Mouse (Mus musculus): ENCODE measurements around the gene Scube3.
"Not testable (repeated sequence)": the region's sequence is repeated elsewhere in the genome, so short reads cannot be mapped to it uniquely, and the experiment has no call there.

Scube3 gene

GRCm38 (mm10) chr17:28180331-28180730 lies 38.4 kb downstream of the Scube3 start:
- no peak for DNase-seq

- DNase-seq = no peak
Measured at GRCm38 (mm10) chr17:28180783-28181544, 39.0 kb downstream of the Scube3 start.

GRCm38 (mm10) chr17:28184971-28185638 lies 43.2 kb downstream of the Scube3 start:
- DNase-seq = peak; percentile 71 to 76

GRCm38 (mm10) chr17:28188313-28188712 lies 46.4 kb downstream of the Scube3 start:
- no peak for DNase-seq

GRCm38 (mm10) chr17:28192754-28193153 lies 50.8 kb downstream of the Scube3 start:
- DNase-seq = no peak

GRCm38 (mm10) chr17:28193559-28193958 lies 51.6 kb downstream of the Scube3 start:
- no peak for DNase-seq

- no peak for DNase-seq
Measured at GRCm38 (mm10) chr17:28195033-28195432, 53.1 kb downstream of the Scube3 start.

GRCm38 (mm10) chr17:28197646-28198045 lies 55.7 kb downstream of the Scube3 start:
- DNase-seq = no peak

GRCm38 (mm10) chr17:28201982-28202381 lies 60.0 kb downstream of the Scube3 start:
- DNase-seq = no peak

- DNase-seq = peak; percentile 72 to 80
Measured at GRCm38 (mm10) chr17:28204052-28204720, 62.2 kb downstream of the Scube3 start.

DNA sequence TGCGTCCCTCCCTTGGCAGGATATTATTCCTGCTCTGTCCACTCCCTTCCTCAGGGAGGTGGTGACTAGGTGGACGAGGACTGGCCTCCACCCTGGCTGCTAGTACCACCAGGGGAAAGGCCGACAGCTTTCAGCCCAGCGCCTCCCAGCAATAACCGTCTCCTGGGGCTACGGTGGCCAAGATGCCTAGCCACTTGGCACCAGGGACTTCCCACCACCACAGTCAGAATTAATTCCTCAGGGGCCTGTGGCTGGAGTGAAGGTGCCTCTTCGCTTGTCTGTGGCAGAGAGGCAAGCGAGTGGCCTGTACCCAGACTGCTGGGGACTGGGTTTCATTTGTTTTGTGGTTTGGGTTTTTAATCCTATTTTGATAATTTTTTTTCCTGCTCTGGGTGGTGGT lies 63.5 kb downstream of the Scube3 start:
- DNase-seq = no peak

GRCm38 (mm10) chr17:28207092-28207491 lies 65.2 kb downstream of the Scube3 start:
- DNase-seq = no peak

- DNase-seq = peak; percentile 67 to 68
Measured at GRCm38 (mm10) chr17:28207591-28208313, 65.8 kb downstream of the Scube3 start, which contains the start of gene Def6. Def6 (plus strand) TSS chr17:28207778.

GRCm38 (mm10) chr17:28208314-28208612 lies 66.3 kb downstream of the Scube3 start:
- DNase-seq = no peak

DNA sequence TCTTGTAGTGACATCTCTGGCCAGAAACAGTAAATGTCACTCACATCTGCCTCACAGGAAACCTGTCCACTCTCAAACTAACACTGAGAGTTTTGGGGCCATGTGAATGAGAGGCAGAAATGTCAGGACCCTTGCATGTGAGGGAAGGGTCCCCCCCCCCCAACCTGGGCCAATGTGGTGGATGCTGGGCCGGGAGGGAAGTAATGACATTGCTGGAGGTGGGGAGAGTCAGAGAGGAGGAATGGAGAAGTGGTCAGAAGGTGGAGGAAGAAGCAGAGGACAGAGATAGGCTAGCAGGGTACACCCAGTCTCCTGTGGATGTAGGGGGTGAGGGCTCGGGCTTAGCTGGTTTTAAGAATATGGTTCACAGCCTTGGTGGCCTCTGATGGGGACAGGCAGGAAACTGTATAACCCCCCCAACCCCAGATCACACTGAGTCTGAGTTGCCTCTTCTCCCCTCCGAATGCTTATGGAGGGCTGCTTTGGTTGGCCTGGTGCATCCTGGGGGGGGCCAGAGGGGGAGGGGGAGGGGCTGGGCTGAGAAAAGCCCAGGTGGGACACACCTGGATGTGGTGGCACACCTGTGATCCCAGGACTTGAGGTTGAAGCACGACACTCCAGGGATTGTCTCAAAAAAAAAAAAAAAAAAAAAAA lies 67.6 kb downstream of the Scube3 start:
- no peak for DNase-seq

- no peak for DNase-seq
Measured at GRCm38 (mm10) chr17:28211921-28212341, 70.0 kb downstream of the Scube3 start.

DNA sequence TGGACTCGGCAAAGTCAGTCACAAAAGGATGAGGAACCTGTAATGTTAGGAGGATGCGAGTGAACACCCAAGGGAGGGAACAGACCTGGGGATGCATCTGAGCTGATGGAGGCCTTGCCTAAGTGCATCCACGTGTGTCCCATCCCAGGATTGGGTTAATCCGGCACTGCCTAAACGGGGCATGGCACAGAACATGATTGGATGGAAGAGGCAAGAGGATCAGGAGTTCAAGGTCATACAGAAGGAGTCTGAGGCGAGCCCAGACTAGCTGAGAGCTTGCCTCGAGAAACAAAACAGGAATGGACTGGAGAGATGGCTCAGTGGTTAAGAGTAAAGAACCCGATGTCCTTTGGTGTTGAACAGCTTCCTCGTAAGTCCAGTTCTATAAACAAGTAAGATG lies 70.5 kb downstream of the Scube3 start:
- DNase-seq = no peak

DNA sequence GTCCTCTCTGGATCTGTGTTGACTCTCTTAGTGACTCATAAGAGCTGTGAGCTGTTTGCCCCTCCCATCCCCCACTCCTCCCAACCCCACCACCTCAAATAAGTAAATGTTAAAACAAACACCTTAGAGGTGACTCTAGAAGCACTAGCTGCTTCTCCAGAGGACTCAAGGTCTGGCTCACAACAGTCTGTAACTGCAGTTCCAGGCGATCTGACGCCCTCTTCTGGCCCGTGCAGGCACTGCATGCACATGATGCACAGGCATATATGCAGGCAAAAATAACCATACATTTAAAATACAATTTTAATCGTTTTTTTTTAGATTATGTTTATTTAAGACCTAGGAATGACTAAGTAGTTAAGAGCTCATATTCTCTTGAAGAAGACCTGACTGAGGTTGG lies 71.3 kb downstream of the Scube3 start:
- DNase-seq = peak in 1 of 2 experiments; percentile 57

- no peak for DNase-seq
Measured at GRCm38 (mm10) chr17:28216791-28217190, 74.8 kb downstream of the Scube3 start.

GRCm38 (mm10) chr17:28217721-28218649 lies 76.0 kb downstream of the Scube3 start:
- no peak for DNase-seq

DNA sequence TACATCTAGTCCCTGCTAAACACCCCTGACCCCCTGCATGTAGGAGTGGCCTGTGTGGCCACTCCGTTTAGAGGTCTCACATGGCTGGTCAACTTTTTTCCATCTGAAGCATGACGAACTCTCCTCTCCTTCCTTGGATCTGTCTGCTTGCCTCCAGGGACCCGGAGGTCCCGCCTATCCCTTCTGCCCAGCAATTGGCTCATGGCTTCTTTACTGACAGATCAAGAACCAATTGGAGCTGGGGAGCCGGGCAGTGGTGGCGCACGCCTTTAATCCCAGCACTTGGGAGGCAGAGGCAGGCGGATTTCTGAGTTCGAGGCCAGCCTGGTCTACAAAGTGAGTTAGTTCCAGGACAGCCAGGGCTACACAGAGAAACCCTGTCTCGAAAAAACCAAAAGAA lies 80.5 kb downstream of the Scube3 start:
- not testable (repeated sequence) for DNase-seq
